Mouse (Mus musculus) skeletal muscle tissue, postnatal 0 days (tissue): ENCODE measurements around the gene Hook2. TPM values are rescaled to one million over a fixed set of nuclear protein-coding genes. Genes with fewer than 3 reads are reported as not detected.

ENCODE experiments used
- polyA plus RNA-seq: library from polyadenylated mRNA; unstranded; fragments of >200 nt; fragmentation: Nextera tagmentation; extraction: Ambion mirVana; gene quantifications from 2 replicates; pipeline ENCODE4 v1.2.1, GENCODE M21; 2015

Gene Hook2
- 7.2 and 8.0 TPM in 2 replicates for polyA plus RNA-seq

DNA sequence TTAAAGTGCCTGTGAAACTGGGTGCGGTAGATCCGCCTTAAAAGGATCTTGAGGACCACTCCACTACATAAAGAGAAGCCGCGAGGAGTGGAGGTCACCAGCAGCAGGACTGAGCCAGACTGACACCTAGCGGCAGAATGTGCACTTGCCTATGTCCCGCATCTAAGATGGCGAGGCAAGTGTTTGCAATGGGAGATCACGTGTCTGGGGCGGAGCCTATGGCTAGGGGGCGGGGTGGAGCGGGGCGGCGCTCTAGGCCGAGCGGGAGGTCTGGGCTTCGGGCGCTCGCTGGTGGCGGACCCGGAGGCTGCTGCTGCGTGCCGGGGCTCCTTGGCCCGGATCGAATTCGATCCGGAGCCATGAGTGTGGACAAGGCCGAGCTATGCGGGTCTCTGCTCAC is at the start of gene Hook2:
Gene Hook2 (plus strand): TSS at position 255 of the 400 bp plus-strand sequence.

DNA sequence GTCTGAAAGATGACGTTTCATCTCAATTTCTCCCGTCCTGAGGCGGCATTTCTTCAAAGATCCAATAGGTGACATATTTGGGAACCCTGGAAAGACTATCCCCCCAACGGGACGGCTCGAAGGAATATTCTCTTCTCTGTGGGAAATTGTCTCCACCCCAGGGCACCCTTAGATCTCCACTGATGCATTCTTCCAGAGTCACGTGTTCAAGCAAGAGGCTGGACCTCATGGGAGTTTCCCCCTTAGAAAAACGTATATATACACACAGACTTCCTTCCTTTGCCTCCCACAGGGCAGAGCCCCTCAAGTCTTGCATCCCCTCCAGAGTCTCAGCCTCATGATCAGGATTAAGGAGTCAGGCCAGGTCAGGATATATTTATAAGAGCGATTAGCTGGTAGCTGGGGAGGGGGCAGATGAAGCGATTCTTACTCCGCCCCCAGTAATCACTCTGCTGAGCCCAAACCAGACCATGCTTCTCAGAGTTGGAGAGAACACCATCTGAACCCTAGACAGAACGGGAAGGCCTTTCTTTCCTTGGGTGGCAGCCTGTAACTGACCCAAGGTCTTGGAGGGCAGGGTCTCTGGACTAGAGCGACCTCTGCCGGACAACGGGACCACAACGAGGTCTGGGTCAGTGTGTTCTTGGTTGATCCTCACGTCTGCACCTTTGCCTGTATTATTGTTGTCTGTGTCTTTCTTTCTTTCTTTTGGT is 43.7 kb upstream of the Hook2 start, which contains the start of gene Rtbdn:
Gene Rtbdn (plus strand): TSS at position 464 of the 713 bp plus-strand sequence.

DNA sequence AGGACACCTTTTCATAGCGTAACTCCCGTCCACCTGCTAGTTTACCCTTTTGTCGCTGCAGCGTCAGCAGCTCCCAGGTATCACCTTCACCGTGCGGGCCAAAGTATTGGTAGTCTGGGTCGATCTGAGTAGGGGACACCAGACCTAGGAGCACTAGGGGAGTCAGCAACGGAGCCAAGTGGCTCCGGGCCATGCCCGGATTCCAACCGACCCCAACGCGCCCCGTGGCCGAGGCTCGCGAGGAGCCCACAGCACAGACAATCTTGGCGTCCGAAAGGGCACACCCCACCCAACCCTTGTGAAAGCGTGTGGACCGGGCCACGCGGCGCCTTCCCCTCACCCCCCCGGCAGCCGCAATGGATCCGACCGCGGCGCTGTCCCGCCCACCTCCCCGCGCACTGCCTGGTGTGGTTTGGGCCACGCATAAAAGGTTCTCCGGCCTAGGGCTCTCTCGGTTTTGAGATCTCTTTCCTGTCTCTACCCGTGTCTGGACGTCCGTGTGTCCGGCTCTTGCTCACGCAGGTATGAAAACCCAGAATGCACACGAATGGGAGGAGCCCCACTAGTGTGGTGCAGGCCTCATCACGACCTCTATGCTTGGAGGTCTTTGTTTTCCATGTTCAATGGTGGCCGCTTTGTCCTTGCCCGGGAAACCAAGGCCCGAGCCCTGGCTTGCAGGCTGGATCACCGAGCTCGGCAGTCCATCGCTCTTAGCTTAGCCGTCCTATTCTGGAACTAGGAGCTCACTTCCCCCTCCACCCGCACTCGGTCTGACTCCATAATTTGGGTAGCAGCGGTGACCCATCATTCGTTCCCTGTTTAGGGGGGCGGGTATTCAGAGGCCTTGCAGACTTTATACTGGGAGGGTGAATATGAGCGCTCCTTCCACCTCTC is 20.9 kb upstream of the Hook2 start, which contains the start of the genes Gm49661, Prdx2 and Rnaseh2a:
Gene Gm49661 (minus strand): TSS at position 193 of the 894 bp plus-strand sequence.
Gene Prdx2 (plus strand): TSS at position 347 of the 894 bp plus-strand sequence.
Gene Rnaseh2a (minus strand): TSS at position 527 of the 894 bp plus-strand sequence.

DNA sequence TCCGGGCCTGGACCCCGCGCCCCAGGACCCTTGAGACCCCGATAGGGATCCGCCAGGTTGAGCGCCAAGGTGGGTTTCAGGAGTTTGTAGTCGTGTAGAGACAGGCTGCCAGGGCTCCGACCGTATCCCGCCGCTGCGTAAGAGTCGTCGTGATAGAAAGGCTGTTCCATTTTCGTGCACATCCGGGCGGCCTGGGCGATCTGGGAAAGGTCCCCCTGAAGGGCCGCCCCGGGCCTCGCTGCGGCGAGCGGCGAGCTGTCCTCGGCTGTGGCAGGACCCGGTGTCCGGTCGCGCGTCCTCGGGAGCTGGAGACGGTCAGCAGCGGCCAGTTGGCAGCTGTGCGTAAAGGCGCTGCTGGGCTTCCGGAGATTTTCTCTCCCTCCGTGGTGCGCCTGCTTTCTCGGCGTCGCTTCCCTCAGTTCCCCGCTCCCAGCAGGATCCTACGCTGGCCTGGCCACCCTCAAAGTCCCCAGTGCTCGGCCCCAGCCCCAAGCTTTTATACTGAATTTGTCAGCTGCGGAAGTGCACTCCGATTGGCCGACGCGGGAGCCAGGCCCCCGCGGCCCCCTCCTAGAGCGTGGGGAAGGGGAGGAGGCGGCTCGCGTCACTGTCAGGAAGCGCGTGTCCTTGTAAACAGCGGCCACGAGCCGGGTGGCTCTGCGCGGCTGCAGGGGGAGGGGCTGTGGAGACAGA is 12.0 kb upstream of the Hook2 start, which contains the start of gene Junb:
Gene Junb (minus strand): TSS at position 471 of the 693 bp plus-strand sequence.

DNA sequence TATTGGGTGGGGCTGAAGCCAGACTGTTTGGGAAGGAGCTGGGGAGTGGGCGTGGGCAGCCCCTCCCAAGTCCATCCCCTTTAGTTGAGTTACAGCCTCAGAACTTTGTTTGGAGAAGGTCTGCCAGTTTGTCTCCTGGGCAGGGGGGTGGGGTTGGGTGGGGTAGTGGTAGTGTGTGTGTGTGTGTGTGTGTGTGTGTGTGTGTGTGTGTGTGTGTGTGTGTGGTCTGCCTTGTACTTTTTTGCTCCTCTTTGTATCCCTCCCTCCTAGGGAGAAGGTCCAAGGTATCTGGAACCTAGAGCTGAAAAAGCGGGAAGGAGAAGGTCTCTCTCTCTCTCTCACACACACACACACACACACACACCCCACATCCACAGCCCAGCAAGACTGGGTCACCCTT is 24.0 kb downstream of the Hook2 start, which contains the start of gene Best2:
Gene Best2 (minus strand): TSS at position 101 of the 400 bp plus-strand sequence.

DNA sequence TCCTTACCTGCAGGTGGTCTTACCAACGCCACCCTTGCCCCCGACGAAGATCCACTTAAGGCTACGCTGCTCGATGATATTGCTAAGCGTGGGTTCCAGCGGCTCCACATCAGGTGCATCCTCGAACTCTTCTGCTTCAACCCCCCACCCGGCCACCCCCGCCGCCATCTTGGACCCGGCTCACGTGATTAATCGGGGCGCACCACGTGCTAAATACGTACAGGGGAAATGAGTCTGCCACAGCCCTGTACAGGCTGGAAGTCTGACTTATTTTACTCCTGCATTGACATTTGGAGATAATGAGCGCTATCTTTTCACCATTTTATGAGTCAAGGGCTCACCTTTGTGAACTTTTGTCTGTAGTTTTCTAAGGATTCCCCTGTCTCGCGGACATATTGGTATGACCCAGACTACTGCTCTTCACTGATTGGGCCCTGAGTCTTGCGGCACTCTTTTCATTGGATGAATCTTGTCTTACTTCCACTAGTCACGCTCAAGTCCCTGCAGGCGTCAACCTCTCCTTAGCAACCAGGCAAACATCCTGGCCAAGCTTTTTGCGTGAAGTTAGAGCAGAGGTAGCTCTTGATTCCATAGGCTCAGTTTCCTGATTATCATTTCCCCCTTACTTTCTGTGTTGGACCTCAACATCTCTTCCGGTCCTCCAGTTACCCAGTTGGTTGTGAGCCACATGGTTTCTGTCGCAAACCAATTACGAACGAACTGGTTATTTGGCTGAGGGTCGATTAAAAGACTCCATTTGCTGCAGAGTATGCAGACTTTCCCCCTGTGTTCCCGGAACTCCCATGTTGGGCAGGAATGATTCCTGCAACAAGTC is 34.9 kb downstream of the Hook2 start, which contains the start of gene Asna1:
Gene Asna1 (minus strand): TSS at position 184 of the 835 bp plus-strand sequence.

DNA sequence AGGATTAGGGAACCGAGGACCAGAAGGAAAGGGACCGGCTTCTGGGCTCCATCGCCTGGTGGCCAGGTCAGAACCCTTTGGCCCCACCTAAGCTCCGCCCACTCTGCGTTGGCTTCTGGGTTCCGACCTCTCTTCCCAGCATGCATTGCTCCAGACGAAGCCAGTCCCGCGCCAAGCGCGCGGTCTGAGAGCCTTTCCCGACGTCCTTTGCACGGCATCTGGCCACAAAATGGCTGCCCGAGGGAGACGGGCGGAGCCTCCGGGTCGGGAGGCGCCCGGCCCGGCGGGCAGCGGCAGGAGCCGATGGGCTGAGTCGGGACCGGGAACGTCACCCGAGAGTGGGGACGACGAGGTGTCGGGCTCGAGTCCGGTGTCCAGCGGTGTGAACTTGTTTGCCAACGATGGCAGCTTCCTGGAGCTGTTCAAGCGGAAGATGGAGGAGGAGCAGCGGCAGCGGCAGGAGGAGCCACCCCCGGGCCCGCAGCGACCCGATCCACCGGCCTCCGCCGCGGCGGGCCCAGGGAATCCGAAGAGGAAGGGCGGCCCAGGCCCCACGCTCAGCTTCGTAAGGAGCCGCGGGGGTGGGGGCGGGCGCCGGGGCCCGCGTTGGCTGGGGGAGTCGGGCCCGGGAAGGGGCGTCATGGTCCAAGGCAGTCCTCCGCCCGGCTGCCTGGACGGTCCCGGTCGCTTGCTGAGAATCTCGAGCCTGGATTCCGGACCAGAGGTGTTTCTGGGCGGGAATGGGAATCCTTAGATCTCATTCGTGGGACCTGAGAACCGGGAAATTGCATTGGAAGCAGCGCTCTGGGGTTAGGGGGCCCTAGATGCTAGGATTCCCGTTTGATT is 36.5 kb downstream of the Hook2 start, which contains the start of gene Trir:
Gene Trir (plus strand): TSS at position 154 of the 846 bp plus-strand sequence.

DNA sequence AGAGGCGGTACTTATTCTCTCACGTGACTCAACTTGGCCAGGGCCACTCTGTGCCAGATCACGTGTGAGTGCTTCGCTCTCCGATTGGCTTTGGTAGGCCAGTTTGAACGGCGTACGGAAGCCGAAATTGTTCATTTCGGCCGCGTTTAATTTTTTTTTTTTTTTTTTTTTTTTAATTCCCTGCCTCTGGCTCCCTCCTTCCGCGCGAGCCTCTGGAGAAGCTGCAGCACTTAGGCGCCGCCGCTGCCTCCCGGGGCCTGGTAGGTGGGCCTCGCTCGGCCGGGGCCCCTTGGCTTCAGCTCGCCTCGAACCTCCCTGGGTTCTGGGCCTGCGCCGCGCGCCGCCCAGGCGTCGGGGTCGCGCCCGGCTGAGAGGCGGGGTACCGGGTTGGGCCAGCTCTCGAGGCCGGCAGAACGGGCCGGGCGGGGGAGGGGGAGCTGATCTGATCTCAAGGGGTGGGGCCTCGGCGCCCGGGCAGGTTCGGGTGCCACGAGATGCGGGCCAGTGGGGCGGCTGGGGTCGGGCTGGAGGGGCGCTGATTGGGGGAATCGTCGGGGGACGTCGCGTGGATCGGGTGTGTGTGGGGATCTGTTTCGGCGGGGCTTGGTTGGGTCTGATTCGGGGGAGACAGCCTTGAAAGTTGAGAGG is 46.4 kb downstream of the Hook2 start, which contains the start of gene Tnpo2:
Gene Tnpo2 (plus strand): TSS at position 198 of the 648 bp plus-strand sequence.

Other genes starting within 250 kb of the Hook2 start
- 43.9 and 49.1 TPM in 2 replicates for gene Nfix, start 190.3 kb upstream of the Hook2 start, polyA plus RNA-seq
- 8.7 and 8.9 TPM in 2 replicates for gene Dand5, start 167.8 kb upstream of the Hook2 start, polyA plus RNA-seq
- 66.7 and 71.6 TPM in 2 replicates for gene Gadd45gip1, start 159.1 kb upstream of the Hook2 start, polyA plus RNA-seq
- 156 and 158 TPM in 2 replicates for gene Rad23a, start 149.9 kb upstream of the Hook2 start, polyA plus RNA-seq
- 182 and 260 TPM in 2 replicates for gene Calr, start 143.7 kb upstream of the Hook2 start, polyA plus RNA-seq
- 37.7 and 40.9 TPM in 2 replicates for gene Farsa, start 133.6 kb upstream of the Hook2 start, polyA plus RNA-seq
- 11.9 and 16.7 TPM in 2 replicates for gene Syce2, start 118.5 kb upstream of the Hook2 start, polyA plus RNA-seq
- 25.0 and 25.2 TPM in 2 replicates for gene Gcdh, start 96.7 kb upstream of the Hook2 start, polyA plus RNA-seq
- 0.33 and 0.42 TPM in 2 replicates for gene Klf1, start 88.7 kb upstream of the Hook2 start, polyA plus RNA-seq
- gene Dnase2a, start 82.0 kb upstream of the Hook2 start, polyA plus RNA-seq, result 6.7 and 7.6 TPM in 2 replicates
- gene Mast1, start 53.2 kb upstream of the Hook2 start, polyA plus RNA-seq, result not detected in 2 replicates
- gene Rtbdn, start 43.6 kb upstream of the Hook2 start, polyA plus RNA-seq, result not detected in 2 replicates
- not detected in 2 replicates for gene Gm49661, start 21.2 kb upstream of the Hook2 start, polyA plus RNA-seq
- 348 and 353 TPM in 2 replicates for gene Prdx2, start 21.0 kb upstream of the Hook2 start, polyA plus RNA-seq
- 41.5 and 48.0 TPM in 2 replicates for gene Rnaseh2a, start 20.8 kb upstream of the Hook2 start, polyA plus RNA-seq
- 11.2 and 16.5 TPM in 2 replicates for gene Junb, start 11.9 kb upstream of the Hook2 start, polyA plus RNA-seq
- not detected in 2 replicates for gene Best2, start 23.9 kb downstream of the Hook2 start, polyA plus RNA-seq
- 57.5 and 68.3 TPM in 2 replicates for gene Asna1, start 34.7 kb downstream of the Hook2 start, polyA plus RNA-seq
- 61.3 and 74.2 TPM in 2 replicates for gene Trir, start 36.2 kb downstream of the Hook2 start, polyA plus RNA-seq
- 11.4 and 12.6 TPM in 2 replicates for gene Tnpo2, start 46.3 kb downstream of the Hook2 start, polyA plus RNA-seq
- gene Fbxw9, start 69.5 kb downstream of the Hook2 start, polyA plus RNA-seq, result 9.5 and 11.5 TPM in 2 replicates
- not detected in 2 replicates for gene Gm5741, start 77.4 kb downstream of the Hook2 start, polyA plus RNA-seq
- gene Dhps, start 81.2 kb downstream of the Hook2 start, polyA plus RNA-seq, result 24.6 and 32.1 TPM in 2 replicates
- 66.9 and 70.6 TPM in 2 replicates for gene Wdr83os, start 90.1 kb downstream of the Hook2 start, polyA plus RNA-seq
- 24.8 and 28.0 TPM in 2 replicates for gene Wdr83, start 90.7 kb downstream of the Hook2 start, polyA plus RNA-seq
- 16.2 and 20.6 TPM in 2 replicates for gene Man2b1, start 92.7 kb downstream of the Hook2 start, polyA plus RNA-seq
- 0.56 and 0.58 TPM in 2 replicates for gene Zfp791, start 132.5 kb downstream of the Hook2 start, polyA plus RNA-seq
- gene Cks1brt, start 161.3 kb downstream of the Hook2 start, polyA plus RNA-seq, result not detected in 2 replicates
- not detected in 2 replicates for gene Olfr371, start 235.4 kb downstream of the Hook2 start, polyA plus RNA-seq